Mouse (Mus musculus): ENCODE results near the gene Triml1.

The Triml1 gene

GRCm38 (mm10) chr8:43141386-43141785, at the start of gene Triml1:
Gene Triml1, minus strand, starts transcription at chr8:43141486.
- DNase-seq (ENCODE audit: low read depth, low spot score), result no peak

DNA sequence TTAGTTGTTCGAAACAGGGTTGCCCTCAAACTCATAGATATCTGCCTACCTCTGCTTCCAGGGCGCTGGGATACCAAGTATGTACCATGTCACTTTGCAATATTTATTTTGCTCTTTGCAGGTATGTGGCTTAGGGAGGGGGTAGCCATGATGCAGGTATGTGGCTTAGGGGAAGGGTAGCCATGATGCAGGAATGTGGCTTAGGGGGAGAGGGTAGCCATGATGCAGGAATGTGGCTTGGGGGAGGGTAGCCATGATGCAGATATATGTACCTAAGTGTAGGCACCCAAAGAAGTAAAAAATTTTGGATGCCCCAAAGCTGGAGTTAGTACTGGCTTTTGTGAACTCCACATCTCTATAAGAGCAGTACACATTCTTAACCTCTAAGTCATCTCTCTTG, 41.0 kb upstream of the Triml1 start:
- no peak for DNase-seq (ENCODE audit: low read depth, low spot score)

GRCm38 (mm10) chr8:43180054-43180690, 38.9 kb upstream of the Triml1 start, which contains the start of gene Triml2:
Gene Triml2, plus strand, starts transcription at chr8:43180541.
- peak; percentile 95 for DNase-seq (ENCODE audit: low read depth, low spot score)

DNA sequence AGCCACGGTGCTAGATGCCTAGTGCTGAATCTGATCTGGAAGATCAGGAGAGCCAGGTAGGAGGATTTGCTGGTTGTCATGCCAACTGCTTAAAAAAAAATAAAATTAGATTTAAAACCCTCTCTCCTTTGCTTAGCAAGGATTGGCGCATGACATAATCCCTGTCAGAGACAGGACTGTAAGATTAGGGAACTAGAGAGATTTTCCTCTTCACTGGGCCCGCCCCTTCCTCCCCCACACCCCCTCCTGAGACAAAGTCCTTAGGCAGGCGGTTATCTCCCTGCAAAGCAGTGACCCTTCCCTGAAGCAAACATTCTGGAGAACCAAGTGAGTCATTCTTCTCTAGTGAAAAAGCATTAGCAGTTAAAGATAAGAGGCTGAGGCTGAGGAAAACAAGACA, 37.9 kb upstream of the Triml1 start:
- DNase-seq (ENCODE audit: low read depth, low spot score), result no peak

- DNase-seq (ENCODE audit: low read depth, low spot score), result peak; percentile 50
Measured at GRCm38 (mm10) chr8:43178263-43178662, 37.0 kb upstream of the Triml1 start.

GRCm38 (mm10) chr8:43176766-43177486, 35.6 kb upstream of the Triml1 start:
- DNase-seq (ENCODE audit: low read depth, low spot score), result no peak

DNA sequence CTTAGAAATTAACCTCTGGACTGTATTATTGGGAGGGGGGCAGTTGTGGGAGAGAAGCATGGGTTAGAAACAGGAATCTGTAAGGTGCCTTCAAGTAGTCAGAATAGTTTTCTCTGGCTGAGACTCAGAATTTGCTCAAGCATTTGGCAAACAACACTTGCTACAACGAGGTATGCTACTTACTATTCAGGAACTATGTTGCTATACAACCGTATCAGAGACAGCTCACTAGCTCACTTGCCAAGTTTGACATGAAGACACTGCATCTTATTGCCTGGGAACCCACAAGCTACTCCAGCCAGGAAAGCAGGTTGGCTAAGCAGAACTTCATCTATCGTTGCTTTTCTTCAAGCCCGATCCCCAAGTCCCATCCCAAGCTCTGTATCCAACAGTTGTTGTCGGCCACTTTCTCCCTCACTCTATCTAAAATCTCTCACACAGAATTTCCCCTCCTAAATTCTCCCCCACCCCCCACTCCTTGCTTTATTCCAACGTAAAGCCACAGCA, 28.0 kb upstream of the Triml1 start:
- no peak for DNase-seq (ENCODE audit: low read depth, low spot score)

- no peak for DNase-seq (ENCODE audit: low read depth, low spot score)
Measured at GRCm38 (mm10) chr8:43168083-43168482, 26.8 kb upstream of the Triml1 start.

- no peak for DNase-seq (ENCODE audit: low read depth, low spot score)
Measured at GRCm38 (mm10) chr8:43164453-43164852, 23.2 kb upstream of the Triml1 start.

DNA sequence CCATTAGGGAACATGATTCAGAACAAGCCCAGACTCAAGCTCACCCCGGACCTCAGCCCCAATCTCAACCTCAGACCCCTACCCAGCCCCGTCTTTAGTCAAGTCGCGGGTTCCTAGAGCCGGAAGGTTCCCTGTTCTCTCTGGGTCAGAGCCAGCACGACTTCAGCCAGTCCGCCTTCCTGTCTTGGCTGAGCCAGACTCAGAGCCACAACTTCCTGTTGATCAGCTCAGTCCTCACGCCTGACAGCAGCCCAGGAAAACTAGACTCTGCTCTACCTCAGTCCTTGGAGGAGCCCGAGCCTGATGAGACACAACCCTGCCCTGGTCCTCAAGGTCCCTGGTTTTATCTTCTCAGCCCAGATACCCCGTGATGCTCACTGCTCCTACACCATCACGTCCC, 22.0 kb upstream of the Triml1 start:
- no peak for DNase-seq (ENCODE audit: low read depth, low spot score)

GRCm38 (mm10) chr8:43149307-43149706, 8.0 kb upstream of the Triml1 start:
- DNase-seq (ENCODE audit: low read depth, low spot score), result peak; percentile 36

- DNase-seq (ENCODE audit: low read depth, low spot score), result no peak
Measured at GRCm38 (mm10) chr8:43111205-43111827, 30.0 kb downstream of the Triml1 start.

Data from WW6 (cell line).